Mouse (Mus musculus) fat pad, adult 2 months (tissue): ENCODE data around the gene Robo1.

Experiments used
- DNase-seq: peaks from one replicate; pipeline ENCODE4 v3.0.0-alpha.2; 2011; ENCODE audit warnings: low read depth, low spot score; ENCODE audit errors: extremely low read depth

Robo1 gene

DNA sequence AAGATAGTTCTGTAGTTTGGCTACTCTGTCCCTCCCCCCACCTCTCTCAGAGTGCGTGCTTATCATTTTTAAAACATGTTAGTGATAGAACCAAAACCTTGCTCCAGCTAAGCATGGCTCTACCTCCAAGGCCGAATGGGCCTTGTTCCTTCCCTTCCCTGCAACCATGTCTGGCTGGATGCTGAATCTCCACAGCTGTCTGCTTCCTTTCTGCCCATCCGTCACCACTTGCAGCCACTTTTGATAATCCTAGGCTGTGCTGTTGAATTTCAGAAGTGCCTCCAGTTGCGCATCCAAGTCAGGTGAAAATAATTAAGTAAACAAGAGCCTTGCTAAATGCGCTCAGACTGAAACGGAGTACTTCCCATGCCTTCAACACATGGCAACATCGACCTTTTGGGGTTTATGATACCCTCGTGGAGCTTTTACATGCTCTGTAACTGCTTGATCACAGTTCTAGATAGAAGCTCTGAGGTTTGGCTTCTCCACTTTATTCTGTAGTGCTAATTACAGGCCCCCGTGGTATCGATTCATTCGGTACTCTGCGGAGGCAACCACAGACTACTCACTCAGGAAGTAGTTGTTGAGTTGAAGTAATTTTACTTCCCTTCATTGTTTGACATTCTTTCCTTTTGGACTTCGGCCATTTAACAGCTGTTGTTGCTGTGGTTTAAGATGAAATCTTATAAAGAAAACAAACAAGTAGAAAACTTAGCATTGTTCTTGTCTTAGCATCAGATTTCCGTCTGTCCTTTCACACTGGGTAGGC is 413.8 kb downstream of the Robo1 start:
- no peak for DNase-seq

DNA sequence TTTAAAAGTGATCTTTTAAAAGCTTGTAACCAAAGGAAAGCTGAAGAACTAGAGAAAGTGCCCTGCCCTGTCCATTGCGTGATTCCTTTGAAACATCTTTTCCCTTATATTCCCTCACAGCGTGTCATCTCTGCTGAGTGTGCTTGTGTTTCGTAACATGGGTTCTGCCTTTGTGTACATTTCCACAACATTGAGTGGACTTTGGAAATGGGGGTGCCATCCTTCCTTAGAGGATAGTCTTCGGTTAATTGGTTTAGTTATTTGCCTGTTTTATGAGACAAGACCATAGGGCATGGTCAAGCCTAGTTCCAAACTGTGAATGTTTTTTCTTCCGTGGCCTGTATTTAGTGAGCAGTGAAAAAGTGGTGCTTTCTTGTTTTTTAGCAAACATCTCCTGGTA is 426.1 kb downstream of the Robo1 start:
- no peak for DNase-seq

DNA sequence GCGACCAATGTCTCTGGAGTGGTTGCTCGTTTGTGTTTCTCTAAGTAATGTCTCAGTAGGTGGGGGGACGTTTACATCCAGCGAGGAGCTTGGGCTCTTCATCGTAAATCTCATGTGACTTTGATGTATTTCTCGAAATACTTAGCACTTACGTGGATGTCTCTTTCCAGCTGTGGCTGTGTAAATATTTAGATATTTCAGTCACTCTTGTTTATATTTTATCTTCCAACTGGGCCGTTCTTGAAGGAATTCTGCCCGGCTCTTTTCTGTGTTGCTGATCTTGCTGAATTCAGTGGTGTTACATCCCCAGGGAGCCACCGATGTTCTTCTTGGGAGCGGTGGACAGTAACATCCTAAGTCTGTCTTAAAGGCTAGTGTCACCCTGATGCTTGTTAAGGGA is 427.1 kb downstream of the Robo1 start:
- DNase-seq: no peak

DNA sequence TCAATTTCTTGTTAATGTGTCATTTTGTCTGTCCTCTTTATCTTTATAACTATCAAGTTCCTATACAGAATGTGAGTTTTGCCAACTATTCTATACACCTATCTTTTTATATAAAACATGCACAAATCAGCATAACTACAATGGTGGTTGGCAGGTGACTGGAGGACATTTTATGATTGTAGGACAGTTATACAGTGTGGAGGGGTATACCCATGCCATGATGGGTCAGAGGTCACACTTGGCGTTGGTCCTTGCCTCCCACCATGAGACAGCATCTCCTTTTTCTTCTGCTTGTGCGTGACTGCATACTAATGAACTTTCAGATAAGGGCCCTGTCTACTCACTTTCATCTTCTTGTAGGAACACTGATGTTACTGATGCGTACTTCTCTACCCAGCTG is 427.5 kb downstream of the Robo1 start:
- DNase-seq: no peak

DNA sequence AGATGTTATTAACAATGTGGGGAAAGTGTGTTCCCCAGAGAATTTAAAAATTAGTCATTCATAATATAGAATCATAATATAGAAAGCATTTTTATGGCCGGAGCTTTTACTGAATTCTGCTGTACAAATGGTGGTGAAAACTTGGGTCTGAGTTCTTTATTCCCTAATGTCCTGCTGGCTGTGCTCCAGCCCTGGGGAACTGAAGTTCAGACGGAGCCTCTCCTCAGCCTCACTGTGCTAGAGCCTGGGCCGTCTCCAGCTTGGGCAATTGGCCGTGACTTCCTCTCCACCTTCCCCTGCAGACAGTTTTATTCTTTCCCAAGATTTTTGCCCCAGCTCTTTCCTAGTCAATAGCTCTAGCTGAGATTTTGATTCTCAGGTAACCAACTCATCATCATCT is 429.0 kb downstream of the Robo1 start:
- no peak for DNase-seq

DNA sequence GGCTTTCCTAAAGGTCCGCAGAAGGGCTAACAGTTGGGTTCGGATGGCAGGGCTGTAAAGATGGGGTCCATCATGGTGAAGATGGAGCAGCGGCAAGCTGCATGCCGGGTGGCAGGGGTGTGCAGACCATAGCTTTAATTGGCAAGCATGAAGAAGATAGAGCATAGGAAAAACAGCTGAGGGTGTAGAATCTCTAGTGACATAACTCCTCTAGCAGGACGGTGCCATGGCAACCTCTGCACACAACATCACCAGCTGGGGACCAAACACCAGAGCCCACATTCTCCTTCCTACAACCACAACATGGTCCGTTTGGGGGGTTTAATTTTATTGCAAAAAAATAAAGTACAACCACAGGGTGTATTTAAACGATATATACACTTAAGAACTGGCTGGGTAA is 432.1 kb downstream of the Robo1 start:
- no peak for DNase-seq

DNA sequence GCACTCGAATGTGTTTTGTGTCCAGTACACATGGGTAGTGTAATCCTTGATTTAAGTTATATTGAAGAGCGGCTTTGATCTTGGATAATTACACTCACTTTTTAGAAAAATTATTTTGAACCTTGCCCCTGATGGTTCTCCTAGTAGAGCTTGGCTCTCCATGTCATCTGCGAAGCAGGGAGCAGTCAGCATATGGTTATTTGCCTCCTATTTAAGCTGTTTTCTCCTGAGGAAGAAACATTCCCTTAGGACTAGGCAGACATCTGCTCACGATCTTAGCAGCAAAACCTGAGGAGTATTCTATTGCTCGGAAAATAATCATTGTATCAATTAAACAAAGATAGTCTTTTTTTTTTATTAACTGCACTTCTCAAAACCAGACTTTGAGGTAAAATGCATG is 439.6 kb downstream of the Robo1 start:
- DNase-seq: no peak

DNA sequence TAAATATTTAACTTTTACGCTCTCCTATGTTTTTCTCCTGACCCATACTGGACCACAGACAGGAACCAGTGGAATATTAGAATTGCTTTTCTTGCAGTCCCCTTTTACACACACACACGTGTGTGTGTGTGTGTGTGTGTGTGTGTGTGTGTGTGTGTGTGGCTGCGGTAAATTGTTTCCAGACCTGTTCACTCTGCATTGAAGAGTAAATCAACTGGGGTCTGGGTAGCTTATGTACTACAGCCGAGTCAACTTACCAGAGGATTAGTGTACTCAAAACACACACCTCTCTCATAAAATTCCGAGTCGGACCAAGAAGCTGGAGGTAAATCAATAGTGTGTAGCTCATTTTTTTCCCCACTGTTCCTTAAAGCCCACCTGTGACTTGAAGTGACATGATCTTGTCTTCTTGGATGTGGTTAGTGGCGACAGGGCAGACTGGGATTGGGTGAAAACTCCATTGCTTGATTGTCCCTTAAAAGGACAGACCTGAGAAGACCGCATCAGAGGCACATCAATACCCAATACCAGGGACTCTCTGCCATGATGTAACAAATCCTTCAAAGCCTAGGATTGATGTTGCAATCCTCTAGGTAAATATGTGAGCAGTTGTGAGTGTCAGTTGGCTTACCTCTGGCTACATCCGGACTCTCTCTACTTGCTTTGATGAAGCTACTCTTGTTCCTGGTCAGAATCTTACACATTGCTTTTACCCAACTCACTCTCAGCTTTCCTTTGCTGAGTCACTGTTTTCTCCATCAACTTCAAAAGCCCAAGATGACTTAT is 457.2 kb downstream of the Robo1 start:
- no peak for DNase-seq

DNA sequence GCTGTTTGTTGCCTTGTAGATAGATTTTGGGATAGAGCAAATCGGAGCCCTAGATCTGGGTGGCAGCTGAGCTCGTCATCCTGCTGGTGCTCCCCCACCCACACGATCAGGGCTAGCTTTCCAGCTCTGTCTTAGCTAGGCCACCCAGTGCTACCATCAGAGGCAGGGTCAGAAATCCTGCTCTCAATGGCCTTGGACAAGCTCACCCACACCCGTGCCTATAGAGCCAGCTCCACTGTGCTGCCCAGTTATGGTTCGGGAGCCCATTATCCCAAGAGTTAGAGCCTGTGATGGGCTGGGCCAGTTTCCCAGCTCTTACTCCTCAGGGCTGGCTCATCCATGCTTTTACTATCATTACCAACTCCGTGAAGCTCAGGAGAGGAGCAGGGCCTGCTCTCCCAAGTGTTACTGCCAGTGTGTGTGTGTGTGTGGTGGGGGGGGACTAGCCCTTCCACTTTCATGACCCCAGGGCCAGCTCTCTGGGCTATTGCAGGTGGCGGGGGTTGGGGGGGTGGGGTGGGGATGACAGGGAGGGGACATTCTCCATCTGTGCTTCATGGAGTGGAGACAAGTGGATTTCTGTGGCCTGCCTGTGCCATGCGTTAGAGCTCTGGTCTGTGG is 461.2 kb downstream of the Robo1 start:
- no peak for DNase-seq

DNA sequence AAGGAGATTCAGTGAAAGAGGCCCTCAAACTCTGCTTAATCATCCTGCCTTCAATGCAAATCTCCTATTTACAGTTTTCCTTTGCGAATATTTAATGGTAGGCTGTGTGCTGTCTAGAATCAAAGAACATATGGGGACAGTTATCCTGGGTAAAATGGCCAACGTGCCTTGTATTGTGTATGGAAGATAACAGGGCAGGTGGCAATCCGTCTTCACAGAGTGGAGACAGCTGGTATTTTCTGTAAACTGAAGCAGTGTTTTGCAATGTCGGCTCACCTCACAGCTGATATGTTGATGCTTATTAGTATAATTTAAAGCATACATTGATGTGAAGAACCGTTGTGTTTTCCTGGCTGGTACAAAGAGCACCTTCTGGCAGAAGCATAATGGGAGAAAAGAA is 464.2 kb downstream of the Robo1 start:
- no peak for DNase-seq

DNA sequence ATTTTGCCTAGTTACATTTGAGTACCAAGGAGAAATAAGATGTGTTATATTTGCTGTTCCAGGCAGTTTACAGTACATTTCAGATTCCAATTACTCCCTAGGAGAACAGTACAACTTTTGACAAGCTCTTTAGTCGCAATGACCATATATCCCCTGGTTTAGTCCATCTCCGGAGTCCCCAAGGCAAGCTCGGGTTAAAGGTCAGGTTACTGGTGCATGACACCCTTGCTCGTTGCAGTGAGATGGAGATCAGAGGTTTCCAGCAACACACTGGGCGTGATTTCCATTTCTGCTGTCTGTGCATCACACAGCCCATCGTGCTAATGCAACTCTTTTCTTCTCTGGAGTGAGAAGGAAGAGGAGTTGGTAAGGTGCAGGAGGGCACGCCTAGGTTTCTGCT is 464.9 kb downstream of the Robo1 start:
- no peak for DNase-seq

DNA sequence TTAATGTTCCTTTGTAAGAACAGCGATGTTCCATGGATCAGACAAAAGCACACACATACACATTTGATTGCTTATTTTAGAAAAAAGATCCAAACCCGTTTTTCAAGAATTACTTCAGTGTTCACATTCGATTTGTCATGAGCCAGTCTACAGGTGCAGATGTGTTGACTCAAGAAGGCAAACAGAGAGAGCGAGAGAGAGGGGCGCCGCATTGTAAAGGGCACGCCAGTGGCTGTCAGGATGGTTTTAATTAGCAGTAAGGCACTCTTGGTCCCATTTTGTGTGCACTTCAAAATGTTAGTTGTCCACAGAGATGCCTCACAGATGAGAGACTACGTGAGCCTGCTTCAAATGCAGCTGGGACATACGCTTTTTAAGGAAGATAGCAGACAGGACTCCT is 470.4 kb downstream of the Robo1 start:
- DNase-seq: no peak

DNA sequence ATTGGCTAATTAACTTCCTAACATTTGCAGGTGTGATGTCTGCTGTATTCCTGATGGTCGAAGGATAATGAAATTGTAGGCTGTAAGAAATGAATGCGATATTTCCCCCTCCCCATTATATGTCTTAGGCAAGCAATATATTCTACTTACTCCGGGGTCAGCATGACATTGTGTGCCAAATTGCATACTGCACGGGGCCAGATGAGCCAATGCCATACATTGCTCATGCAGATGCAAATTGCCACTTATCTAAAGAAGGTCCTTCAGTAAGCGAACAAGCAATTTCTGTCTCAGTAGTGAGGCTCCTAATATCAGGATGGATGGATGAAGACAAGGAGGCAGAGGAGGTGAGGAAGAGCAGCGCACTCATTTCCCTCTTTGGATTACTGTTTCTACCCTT is 474.1 kb downstream of the Robo1 start:
- DNase-seq: no peak

DNA sequence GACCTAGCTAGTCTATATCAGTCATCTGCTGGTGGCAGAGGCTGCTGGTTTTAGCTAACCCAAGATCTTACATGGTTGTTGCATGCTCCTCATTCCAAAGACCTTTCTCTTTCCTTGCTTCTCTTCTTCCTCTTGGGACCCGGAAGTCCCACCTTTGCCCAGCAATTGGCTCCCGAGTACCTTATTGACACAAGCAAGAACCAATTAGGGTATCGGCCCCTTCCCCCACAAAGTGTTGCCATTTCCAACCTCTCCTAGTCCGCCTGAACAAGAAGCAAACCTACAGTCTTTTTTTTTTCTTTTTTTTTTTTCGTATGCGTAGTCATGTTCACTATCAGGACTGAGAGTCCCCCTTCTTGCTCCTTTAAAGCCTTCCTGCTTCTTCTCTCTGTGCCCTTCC is 478.0 kb downstream of the Robo1 start:
- DNase-seq: no peak

DNA sequence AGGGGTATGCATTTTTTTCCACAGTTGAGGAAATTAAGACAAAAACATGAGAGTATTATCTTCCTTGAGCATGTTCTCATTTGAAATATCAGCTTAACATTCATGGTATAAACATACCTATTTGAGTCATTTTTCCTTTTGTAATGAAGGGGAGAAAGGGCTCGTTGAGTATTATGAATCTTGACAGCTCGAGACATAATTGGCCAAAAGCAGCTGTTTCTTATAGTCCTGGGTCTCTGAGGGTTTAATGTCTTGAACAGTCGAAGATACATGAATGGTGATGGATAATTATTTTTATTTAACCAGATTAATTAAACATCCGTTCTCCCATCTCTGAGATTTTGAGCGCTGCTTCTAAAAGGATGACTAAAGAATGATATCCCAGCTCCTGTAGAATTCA is 478.5 kb downstream of the Robo1 start:
- DNase-seq: no peak

DNA sequence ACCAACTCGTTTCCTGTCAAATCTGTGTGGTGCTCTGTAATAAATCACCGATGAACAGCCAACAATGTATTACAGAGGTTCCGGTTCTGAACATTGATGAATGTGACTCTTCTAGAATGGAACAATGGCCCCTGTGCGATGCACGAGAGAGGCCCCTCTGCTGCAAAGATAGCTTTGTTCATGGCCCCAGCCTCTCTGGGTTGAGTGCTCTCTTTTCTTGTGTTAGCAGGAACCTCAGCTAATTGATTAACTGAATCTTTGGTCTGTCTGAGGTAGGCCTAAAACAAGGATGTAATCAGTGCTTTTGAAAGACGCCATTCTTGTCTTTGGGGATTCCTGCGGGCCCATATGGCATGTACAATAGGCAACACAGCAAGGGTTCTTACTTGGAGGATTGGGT is 479.9 kb downstream of the Robo1 start:
- DNase-seq: no peak

DNA sequence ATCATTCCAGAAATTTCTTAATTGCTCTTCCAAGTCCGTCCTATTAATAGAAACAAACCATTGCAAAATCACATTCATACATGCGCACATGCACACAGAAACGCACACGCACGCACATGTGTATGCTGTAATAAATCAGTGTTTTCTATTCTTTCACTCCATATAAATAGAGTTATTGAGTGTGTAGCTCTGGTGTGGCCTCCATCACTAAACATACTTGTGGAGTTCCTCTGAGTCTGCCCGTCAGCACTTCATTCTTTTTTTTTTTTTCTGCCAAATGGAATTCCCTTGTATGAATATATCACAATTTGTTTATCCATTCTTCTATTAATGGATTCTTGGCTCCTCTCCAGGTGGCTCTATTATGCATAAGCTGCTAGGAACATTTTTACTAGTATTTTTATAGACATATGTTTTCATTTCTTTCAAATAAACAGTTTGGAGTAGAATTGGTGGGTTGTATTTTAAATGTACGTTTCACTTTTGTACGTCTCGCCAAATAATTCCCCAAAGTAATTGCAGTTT is 483.1 kb downstream of the Robo1 start:
- DNase-seq: no peak

DNA sequence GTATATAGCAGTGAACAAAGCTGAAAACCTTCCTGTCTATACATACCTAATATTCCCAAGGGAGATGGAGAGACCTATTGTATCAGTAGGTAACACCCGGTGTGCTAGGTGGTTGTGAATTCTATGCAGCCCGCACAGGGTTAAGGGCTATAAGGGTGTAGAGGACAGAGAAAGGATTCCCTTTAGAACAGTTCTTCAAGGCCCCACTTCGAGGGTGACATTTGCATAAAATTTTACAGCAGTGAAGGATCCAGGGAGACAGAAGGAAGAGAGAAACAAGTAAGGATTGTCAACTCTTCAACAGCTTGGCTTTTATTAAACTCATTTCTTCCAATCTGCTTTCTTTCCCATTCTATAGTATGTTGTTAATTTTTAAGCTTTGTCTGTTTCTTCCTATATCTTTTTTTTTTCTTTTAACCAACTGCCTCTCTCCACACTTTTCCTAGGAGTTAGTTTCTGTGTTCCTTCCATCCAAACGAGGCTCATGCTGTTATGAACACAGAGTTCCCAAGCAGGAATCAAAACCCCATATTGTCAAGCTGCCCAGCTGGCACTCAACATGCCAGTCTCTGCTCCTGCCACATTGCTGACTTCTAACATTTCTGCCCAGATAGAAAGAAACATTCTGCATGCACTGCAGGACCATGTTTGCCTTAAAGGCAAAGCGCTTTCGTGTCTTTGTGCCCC is 486.7 kb downstream of the Robo1 start:
- DNase-seq: no peak

DNA sequence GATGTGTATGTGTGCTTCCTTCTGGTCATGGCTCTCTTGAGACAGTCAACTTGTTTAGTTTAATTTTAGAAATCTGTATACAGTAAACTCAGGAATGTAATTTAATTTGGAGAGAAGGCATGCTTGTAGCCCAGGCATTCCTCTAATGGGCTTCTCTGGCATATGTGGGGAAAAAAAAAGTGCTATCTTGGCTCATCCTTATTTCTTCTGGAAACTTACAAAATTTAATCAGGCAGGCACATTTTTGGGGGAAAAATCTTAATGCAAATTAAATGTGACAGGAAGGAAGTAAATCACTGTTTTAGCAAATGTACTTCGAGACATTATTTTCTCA is 487.2 kb downstream of the Robo1 start:
- DNase-seq: no peak

DNA sequence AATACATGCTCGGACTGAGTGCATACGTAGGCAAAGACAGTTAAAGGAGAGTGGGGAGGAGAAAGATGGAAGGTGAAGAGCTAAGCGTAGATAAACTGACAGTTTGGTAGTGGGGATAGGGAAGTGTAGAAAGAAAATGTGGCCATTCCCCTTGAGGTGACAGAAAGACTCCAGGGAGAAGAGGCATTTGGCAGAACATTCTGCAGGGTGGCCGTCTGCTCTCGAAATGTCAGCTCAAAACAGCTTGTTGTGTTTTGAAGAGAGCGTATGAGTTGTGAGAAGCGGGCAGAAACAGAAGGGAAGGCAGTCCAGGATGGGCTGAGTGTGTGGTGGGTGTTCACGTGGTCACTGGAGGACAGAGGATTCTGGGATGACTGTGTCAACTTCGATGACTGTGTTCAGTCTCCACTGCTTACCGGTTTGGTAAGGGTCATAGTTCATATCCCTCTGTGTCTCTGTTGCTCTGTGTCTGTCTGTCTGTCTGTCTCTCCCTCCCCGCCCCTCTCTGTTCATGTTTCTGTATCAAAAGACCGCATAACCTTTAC is 490.4 kb downstream of the Robo1 start:
- no peak for DNase-seq

DNA sequence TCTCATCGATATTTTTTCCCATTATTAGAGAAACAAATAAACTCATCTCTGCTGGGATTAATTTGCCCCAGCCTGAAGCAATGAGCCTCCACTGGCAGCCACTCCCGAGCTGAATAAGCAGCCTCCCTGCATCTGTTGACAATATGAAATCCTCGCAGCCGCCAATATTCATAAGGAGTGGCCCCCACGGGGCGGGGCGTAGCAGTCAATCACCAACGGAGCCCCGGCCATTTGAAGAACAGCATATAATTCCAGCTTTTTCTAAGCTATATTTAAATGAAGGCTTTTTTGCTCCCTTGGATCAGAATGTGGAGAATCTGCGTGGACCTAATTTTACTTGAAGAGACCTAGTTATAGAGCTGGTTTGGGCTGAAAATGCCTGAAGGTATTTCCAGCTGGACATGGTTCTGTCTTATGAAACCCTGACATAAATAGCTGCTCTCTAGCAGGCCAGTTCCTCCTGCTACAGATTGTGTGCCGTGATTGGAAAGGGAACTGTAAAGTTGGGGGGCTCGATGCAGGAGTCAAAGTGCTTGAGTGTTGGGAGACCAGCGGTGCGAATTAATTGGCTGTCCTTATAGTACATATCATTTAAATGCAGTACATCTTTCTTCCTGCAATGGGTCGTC is 492.1 kb downstream of the Robo1 start:
- DNase-seq: no peak
